12 mouse cellular contexts compared by ENCODE assay signal in genomic region chr9:62091604-62092003, GRCm38 (mm10). TPM values are rescaled to one million over a fixed set of nuclear protein-coding genes. Genes with fewer than 3 reads are reported as not detected.
A peak's percentile ranks its signal among the peaks of the same experiment; 100 is the strongest.
DNase-seq lines count a peak whose midpoint lies in the region; ATAC-seq lines count a peak whose summit lies in the region.
"Had no signal": no experiment of that assay in that cellular context is flagged by ENCODE, and none has a peak within 500 bp of the region (broad histone marks: within the 10 kb centered on the region; RNA-seq: fewer than 3 reads in every experiment).

No protein-coding gene starts in this region.

- H3K9ac ChIP-seq in heart, embryonic 11.5 days (ENCODE audit: low read depth, low read length) = no peak overlapping the region
- H3K9ac ChIP-seq: heart, embryonic 13.5 days; lung, embryonic 15.5 days had no signal

- DNase-seq in heart, adult 18-20 months = peak; percentile 70 to 84
- DNase-seq in 3T3-L1 (ENCODE audit: low read depth, low spot score) (peak; percentile 27), MN1 (ENCODE audit: low spot score) (no peak)
- DNase-seq in adrenal gland, postnatal 14 days = peak; percentile 69
- DNase-seq in lung, adult 18-20 months = peak; percentile 42 to 64
- no peak for DNase-seq in B cell, adult 2 months
- no peak for DNase-seq in embryo, embryonic 10.5 days (ENCODE audit: low spot score)

- ATAC-seq in heart, embryonic 11.5 days (replicated peaks; ENCODE audit: insufficient number of reproducible peaks, low FRiP score, low TSS enrichment) = no peak
- ATAC-seq: CD4-positive, CD25-positive, alpha-beta regulatory T cell, adult 4 months had no signal

- WGBS in heart, embryonic 11.5 days (ENCODE audit: insufficient replicate concordance) = 87% methylated on average over 5 of the region's 5 CpGs

- H3K4me2 ChIP-seq in heart, embryonic 11.5 days = no peak overlapping the region
- H3K4me2 ChIP-seq: heart, embryonic 13.5 days; lung, embryonic 15.5 days had no signal

- no peak overlapping the region for H3K27ac ChIP-seq in heart, embryonic 11.5 days (ENCODE audit: low read depth, low read length)
- H3K27ac ChIP-seq: forebrain, embryonic 10.5 days; heart, embryonic 13.5 days; lung, embryonic 15.5 days had no signal

- no peaks in the 10 kb centered on the region for H3K27me3 ChIP-seq in heart, embryonic 11.5 days (ENCODE audit: control insufficient read depth, insufficient read depth, low read length)
- H3K27me3 ChIP-seq: heart, embryonic 13.5 days; lung, embryonic 15.5 days had no signal

- H3K4me1 ChIP-seq in heart, embryonic 11.5 days (ENCODE audit: control insufficient read depth, insufficient read depth, low read length) = no peaks in the 10 kb centered on the region
- H3K4me1 ChIP-seq: heart, embryonic 13.5 days had no signal

- no peaks in the 10 kb centered on the region for H3K9me3 ChIP-seq in heart, embryonic 11.5 days (replicated peaks; ENCODE audit: control insufficient read depth, low read length)
- H3K9me3 ChIP-seq: forebrain, embryonic 10.5 days; heart, embryonic 13.5 days; lung, embryonic 15.5 days had no signal

- no peak overlapping the region for H3K4me3 ChIP-seq in heart, embryonic 11.5 days (ENCODE audit: low read depth, low read length)
- H3K4me3 ChIP-seq: forebrain, embryonic 10.5 days; heart, embryonic 13.5 days; lung, embryonic 15.5 days had no signal

- H3K36me3 ChIP-seq in heart, embryonic 11.5 days (ENCODE audit: control insufficient read depth, insufficient read depth, low read length) = no peaks in the 10 kb centered on the region
- H3K36me3 ChIP-seq: forebrain, embryonic 10.5 days; heart, embryonic 13.5 days; lung, embryonic 15.5 days had no signal

RNA-seq across cellular contexts. Expression of gene Glce, which starts 30.9 kb away (rescaled TPM):
- 10 to 100 TPM in 1 of 2 experiments, 1 to 10 TPM in 1; 8.1 to 10.9 TPM for total RNA-seq in heart, adult 18-20 months (2021)
- polyA plus RNA-seq in heart, embryonic 11.5 days (2014; fragmentation: Nextera tagmentation; extraction: Ambion mirVana) = 10.7 and 15.4 TPM in 2 replicates
- total RNA-seq in adrenal gland, postnatal 14 days (2021) = 27.2 and 30.3 TPM in 2 replicates

Comparison
In these comparisons a context has a peak if more than half of its experiments do, and no peak if none do; other contexts are left out.
1. DNase-seq: peak in heart, adult 18-20 months (2 of 2), 3T3-L1 (single experiment), adrenal gland, postnatal 14 days (single experiment) and lung, adult 18-20 months (2 of 2); none in MN1 (single experiment), B cell, adult 2 months (0 of 2) and embryo, embryonic 10.5 days (single experiment).